Mouse (Mus musculus) ES-CJ7 (cell line): ENCODE measurements at regions not wholly inside any gene's neighbourhood (a gene's known extent, or its start where the extent isn't known, plus 50 kb on each side); places are given as distances from the start of the nearest gene placed in this dataset.

ENCODE experiments used
- DNase-seq: peaks from one replicate; pipeline ENCODE4 v3.0.0; 2011; ENCODE audit warnings: low read depth, low spot score

DNA sequence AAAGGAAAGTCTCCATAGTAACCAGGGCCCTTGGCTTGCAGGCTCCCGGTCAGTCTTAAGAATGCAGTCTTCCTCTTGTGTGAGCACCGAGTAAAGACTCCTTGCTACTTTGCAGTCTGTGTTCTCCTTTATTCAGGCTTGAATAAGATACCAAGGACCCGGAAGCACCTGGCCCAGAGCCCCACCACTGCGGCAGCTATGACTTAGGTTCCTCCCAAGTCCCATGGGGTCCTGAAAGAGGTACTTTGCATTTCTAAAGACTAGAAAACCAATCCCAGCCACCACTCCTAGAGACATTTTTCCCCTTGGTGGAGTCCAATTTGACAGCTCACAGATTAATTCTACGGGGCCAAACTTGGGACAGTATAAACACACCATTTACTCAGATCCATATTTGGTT lies 51.7 kb upstream of the Tspan11 start:
- DNase-seq, result peak; percentile 77

DNA sequence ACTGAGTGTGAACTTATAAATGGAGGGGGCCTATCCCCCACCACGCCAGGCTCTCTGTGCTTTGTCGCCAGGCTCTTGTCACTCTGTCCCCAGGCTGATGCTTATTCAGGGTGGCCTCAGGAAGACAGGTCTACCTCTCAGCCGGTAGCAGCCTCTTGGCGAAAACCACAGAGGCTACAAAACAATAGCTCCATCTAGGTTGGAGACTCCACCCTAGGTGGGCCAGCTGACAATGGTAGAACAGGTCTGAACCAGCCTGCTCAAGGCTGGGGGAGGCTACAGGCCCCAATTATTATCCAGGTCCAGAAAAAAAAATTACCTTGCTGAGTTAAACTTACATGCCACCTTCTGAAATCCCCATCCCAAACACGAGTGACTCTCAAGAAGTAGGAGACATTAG lies 59.0 kb upstream of the Tspan11 start:
- peak; percentile 82 for DNase-seq

DNA sequence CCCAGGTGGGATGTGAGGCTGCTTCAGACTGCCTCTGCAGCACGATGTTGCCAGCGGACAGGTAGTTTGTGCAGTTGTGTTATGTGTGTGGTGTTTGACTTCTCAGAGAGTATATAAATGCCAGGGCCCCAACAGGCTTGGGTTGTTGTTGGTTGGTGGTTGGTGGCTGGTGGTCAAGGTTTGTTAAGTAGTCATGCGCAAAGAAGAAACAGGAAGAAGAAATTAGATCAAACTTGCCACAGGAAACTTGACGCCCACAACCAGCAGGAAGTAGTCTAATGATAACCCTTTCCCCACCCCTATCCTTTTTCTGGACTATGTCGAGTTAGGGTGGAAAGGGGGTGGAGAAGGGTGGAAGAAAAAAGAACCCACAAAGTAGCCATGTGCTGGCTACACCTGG lies 56.2 kb upstream of the Prmt8 start:
- no peak for DNase-seq

DNA sequence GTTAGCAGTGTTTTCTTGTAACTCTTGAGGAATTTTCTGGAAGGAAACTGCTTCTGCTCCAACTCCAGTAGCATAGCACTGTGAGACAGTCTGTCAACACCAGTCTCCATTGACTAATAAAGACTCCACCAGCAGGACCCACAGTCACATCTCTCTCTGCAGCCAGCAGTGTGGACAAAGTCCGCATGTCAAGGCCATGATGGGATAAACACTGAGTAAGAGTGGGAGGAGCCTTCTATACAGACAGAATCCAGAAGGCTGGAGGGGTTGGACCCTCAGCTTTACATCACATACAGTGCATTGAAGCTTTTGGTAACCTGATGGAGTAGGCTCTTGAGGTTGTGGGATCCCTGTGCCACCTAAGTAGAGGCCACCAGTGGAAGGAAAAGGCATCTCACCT lies 54.4 kb upstream of the Prmt8 start:
- no peak for DNase-seq

DNA sequence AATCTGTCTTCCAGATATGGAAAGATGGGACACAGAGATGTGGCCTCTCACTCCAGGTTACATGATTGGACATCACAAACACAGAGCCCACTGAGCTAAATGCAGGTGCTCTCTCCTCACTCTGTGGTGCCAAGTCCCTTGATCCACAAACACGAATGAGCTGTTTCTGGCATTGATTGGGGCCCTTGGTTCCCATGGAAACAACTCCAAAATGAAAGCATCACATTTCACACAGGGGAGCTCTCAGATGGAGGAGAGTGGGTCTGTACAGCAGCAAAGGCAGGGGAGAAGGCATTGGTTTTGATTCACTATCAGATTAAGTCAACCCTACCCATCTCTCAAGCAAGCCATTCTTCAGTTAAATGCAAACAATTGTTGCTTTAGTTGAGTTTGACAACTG lies 51.3 kb upstream of the Prmt8 start:
- no peak for DNase-seq
